Comparison of ENCODE assay signal across 8 mouse cellular contexts in the genomic region with DNA sequence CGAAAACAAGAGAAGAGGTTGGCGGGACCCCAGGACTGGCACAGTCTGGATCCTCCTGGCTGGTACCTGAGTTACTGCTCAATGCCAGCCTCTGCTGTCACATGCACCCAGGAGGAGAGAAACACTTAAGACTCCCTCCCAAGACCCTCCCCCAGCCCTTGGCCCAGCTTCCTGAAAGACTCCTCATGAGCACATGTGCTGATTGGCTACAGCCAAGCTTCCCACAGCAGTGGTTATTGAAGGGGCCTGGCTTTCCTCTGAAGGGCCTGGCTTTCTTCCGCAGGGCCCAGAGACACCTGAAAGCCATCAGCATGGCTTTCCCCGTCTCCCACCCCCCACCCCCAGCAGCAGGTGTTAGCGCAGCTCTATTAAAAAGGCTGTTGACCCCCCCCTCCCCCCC. TPM values are rescaled to one million over a fixed set of nuclear protein-coding genes. Genes with fewer than 3 reads are reported as not detected.
DNase-seq lines count a peak whose midpoint lies in the region; ATAC-seq and TF ChIP-seq lines count a peak whose summit lies in the region.

A gene (minus strand): TSS at position 101 of the 400 bp plus-strand sequence.

- WGBS in large intestine, adult 2 months: 78% methylated on average over 5 of the region's 5 CpGs
- WGBS in neural tube, embryonic 14.5 days: 85% methylated on average over 5 of the region's 5 CpGs

- no peaks in the 10 kb centered on the region for H3K27me3 ChIP-seq in neural tube, embryonic 14.5 days (ENCODE audit: control insufficient read depth, insufficient read depth, low read length)

- no peak for DNase-seq in left cerebral cortex, adult 2 months (ENCODE audit: extremely low spot score in 1 of 2, low spot score in 2 of 2)
- DNase-seq in left cerebral cortex, adult 11 months (ENCODE audit: low spot score): no peak
- DNase-seq in adrenal gland, postnatal 14 days: no peak
- no peak for DNase-seq in gastrocnemius, postnatal 25 days
- no peak for DNase-seq in large intestine, adult 2 months (ENCODE audit: low read depth, low spot score)
- DNase-seq in urinary bladder, postnatal 25 days (ENCODE audit: low spot score): no peak
- DNase-seq in ovary, postnatal 10 days (ENCODE audit: low spot score): no peak

- no peak within 1 kb of the TSS for H3K9ac ChIP-seq in neural tube, embryonic 14.5 days (replicated peaks; ENCODE audit: low read depth, low read length)

- intact Hi-C loops in left cerebral cortex, adult 2 months (cut with DNase I): no loop called here

- no peaks in the 10 kb centered on the region for H3K36me3 ChIP-seq in neural tube, embryonic 14.5 days (ENCODE audit: control insufficient read depth, insufficient read depth, low read length)

- H3K4me3 ChIP-seq in left cerebral cortex, adult 2 months: no peak within 1 kb of the TSS
- H3K4me3 ChIP-seq in neural tube, embryonic 14.5 days (ENCODE audit: low read depth, low read length): no peak within 1 kb of the TSS

- H3K4me1 ChIP-seq in neural tube, embryonic 14.5 days (ENCODE audit: control insufficient read depth, insufficient read depth, low read length): no peaks in the 10 kb centered on the region

- H3K27ac ChIP-seq in left cerebral cortex, adult 2 months: peak within 1 kb of the TSS; percentile 40
- H3K27ac ChIP-seq in neural tube, embryonic 14.5 days (ENCODE audit: low read depth, low read length): no peak within 1 kb of the TSS

- TF ChIP-seq CTCF in left cerebral cortex, adult 2 months (IDR thresholded peaks at IDR 0.05): no peak

- ATAC-seq in neural tube, embryonic 14.5 days (ENCODE audit: low read depth): no peak

- no peaks in the 10 kb centered on the region for H3K9me3 ChIP-seq in neural tube, embryonic 14.5 days (ENCODE audit: control insufficient read depth, low read length)

- no peak within 1 kb of the TSS for H3K4me2 ChIP-seq in neural tube, embryonic 14.5 days (ENCODE audit: low read depth, low read length)

RNA-seq across cellular contexts. Expression of the gene that starts here (rescaled TPM):
- 10 to 100 TPM; 82.0 to 82.4 TPM for total RNA-seq in left cerebral cortex, adult 2 months (2021)
- 31.9 and 32.4 TPM in 2 replicates for total RNA-seq in adrenal gland, postnatal 14 days (2021)
- 10 to 100 TPM; 12.6 to 13.5 TPM for total RNA-seq in gastrocnemius, postnatal 25 days (2021)
- 30.0 and 38.9 TPM in 2 replicates for polyA plus RNA-seq in large intestine, adult 2 months (2012; rRNA removed)
- 74.0 and 86.3 TPM in 2 replicates for polyA plus RNA-seq in neural tube, embryonic 14.5 days (2014; fragmentation: Nextera tagmentation; extraction: Ambion mirVana)
